Mouse (Mus musculus) lung, embryonic 16.5 days (tissue): ENCODE results near the gene F11r. TPM values are rescaled to one million over a fixed set of nuclear protein-coding genes. Genes with fewer than 3 reads are reported as not detected.
A peak's percentile ranks its signal among the peaks of the same experiment; 100 is the strongest.

Experiments used
- ATAC-seq: fragments of 200-750 bp; cut with Nextera tagmentation; 2 replicates; pipeline ENCODE4 v1.8.0; 2017; ENCODE audit warnings: low read depth, mild to moderate bottlenecking, moderate library complexity
- H3K27ac ChIP-seq: fragments of 300-500 bp; sonication (generic); 2 replicates; pipeline ENCODE4 v1.5.1; 2014; ENCODE audit warnings: mild to moderate bottlenecking, control low read depth, low read length
- H3K27me3 ChIP-seq: fragments of 300-500 bp; sonication (generic); 2 replicates; pipeline ENCODE4 v1.6.1; 2014; ENCODE audit warnings: low read depth, low read length, mixed read lengths; ENCODE audit not compliant: control insufficient read depth, insufficient read depth
- H3K36me3 ChIP-seq: fragments of 300-500 bp; sonication (generic); 2 replicates; pipeline ENCODE4 v1.6.1; 2014; ENCODE audit warnings: low read length; ENCODE audit not compliant: control insufficient read depth, insufficient read depth
- H3K4me1 ChIP-seq: fragments of 300-500 bp; sonication (generic); replicated peaks from 2 replicates; pipeline ENCODE4 v1.6.1; 2014; ENCODE audit warnings: low read length, mixed read lengths; ENCODE audit not compliant: control insufficient read depth, insufficient read depth
- H3K4me2 ChIP-seq: fragments of 300-500 bp; sonication (generic); 2 replicates; pipeline ENCODE4 v1.6.1; 2014; ENCODE audit warnings: low read depth, low read length, control low read depth
- H3K4me3 ChIP-seq: fragments of 300-500 bp; sonication (generic); 2 replicates; pipeline ENCODE4 v1.5.1; 2014; ENCODE audit warnings: mild to moderate bottlenecking, low read length, control low read depth
- H3K9ac ChIP-seq: fragments of 300-500 bp; sonication (generic); 2 replicates; pipeline ENCODE4 v1.6.1; 2014; ENCODE audit warnings: low read length, control low read depth
- H3K9me3 ChIP-seq: fragments of 300-500 bp; sonication (generic); 2 replicates; pipeline ENCODE4 v1.6.1; 2016; ENCODE audit warnings: low read length; ENCODE audit not compliant: control insufficient read depth
- WGBS: fragments of 180-500 bp; shearing (Covaris S2); extraction: QIAGEN DNeasy Blood & Tissue Kit; methylation state at CpG from one replicate; pipeline ENCODE4 v1.1.7; 2014; 5-methylcytosine and 5-hydroxymethylcytosine counted together
- polyA plus RNA-seq: library from polyadenylated mRNA; unstranded; fragments of >200 nt; fragmentation: Nextera tagmentation; extraction: Ambion mirVana; gene quantifications from 2 replicates; pipeline ENCODE4 v1.2.1, GENCODE M21; 2015

The F11r gene
- polyA plus RNA-seq, 1 experiment from 2014 or later = 134 TPM

GRCm38 (mm10) chr1:171445050-171445449, 7.7 kb downstream of the F11r start:
- Histone ChIP-seq H3K9me3 (no peaks in the 10 kb centered on the region; the same call in 1 of the 2 replicates), H3K9ac (no peak overlapping the region), H3K4me2 (no peak overlapping the region), H3K27me3 (no peaks in the 10 kb centered on the region), H3K4me3 (no peak overlapping the region), H3K4me1 (peaks cover 35% of the 10 kb centered on the region), H3K27ac (no peak overlapping the region), H3K36me3 (no peaks in the 10 kb centered on the region)
- 65% methylated on average over 5 of the region's 5 CpGs for WGBS
- ATAC-seq = no peak

GRCm38 (mm10) chr1:171446854-171447253, 9.5 kb downstream of the F11r start:
- H3K9me3 ChIP-seq = no peaks in the 10 kb centered on the region; the same call in 1 of the 2 replicates
- ATAC-seq = no peak
- 29% methylated on average over 7 of the region's 7 CpGs for WGBS
- no peak overlapping the region for H3K4me2 ChIP-seq
- no peak overlapping the region for H3K4me3 ChIP-seq
- H3K27me3 ChIP-seq = no peaks in the 10 kb centered on the region
- H3K4me1 ChIP-seq = peaks cover 20% of the 10 kb centered on the region
- 0 out of 2 replicates have a peak overlapping the region, but pooled peaks have one; percentile 25 for H3K27ac ChIP-seq
- H3K36me3 ChIP-seq = no peaks in the 10 kb centered on the region
- H3K9ac ChIP-seq = no peak overlapping the region

GRCm38 (mm10) chr1:171447692-171448091, 10.4 kb downstream of the F11r start:
- WGBS = 12% methylated on average over 10 of the region's 10 CpGs
- Histone ChIP-seq H3K4me1 (peaks cover 17% of the 10 kb centered on the region), H3K27me3 (no peaks in the 10 kb centered on the region), H3K4me3 (no peak overlapping the region), H3K27ac (no peak overlapping the region), H3K9me3 (no peaks in the 10 kb centered on the region; the same call in 1 of the 2 replicates), H3K4me2 (peak overlapping the region; percentile 26), H3K36me3 (no peaks in the 10 kb centered on the region), H3K9ac (no peak overlapping the region)
- no peak for ATAC-seq

- H3K36me3 ChIP-seq = no peaks in the 10 kb centered on the region
- WGBS = 68% methylated on average over 11 of the region's 11 CpGs
- no peak for ATAC-seq
- H3K9me3 ChIP-seq = no peaks in the 10 kb centered on the region; the same call in 1 of the 2 replicates
- H3K4me3 ChIP-seq = no peak overlapping the region
- H3K27ac ChIP-seq = no peak overlapping the region
- no peaks in the 10 kb centered on the region for H3K27me3 ChIP-seq
- no peak overlapping the region for H3K4me2 ChIP-seq
- no peak overlapping the region for H3K9ac ChIP-seq
- peaks cover 13% of the 10 kb centered on the region for H3K4me1 ChIP-seq
Measured at GRCm38 (mm10) chr1:171450062-171450461, 12.7 kb downstream of the F11r start.

GRCm38 (mm10) chr1:171451001-171451400, 13.7 kb downstream of the F11r start:
- no peak overlapping the region for H3K27ac ChIP-seq
- no peaks in the 10 kb centered on the region for H3K27me3 ChIP-seq
- WGBS = 60% methylated on average over 10 of the region's 10 CpGs
- H3K4me1 ChIP-seq = peaks cover 13% of the 10 kb centered on the region
- H3K4me2 ChIP-seq = no peak overlapping the region
- no peaks in the 10 kb centered on the region for H3K36me3 ChIP-seq
- ATAC-seq = peak; percentile 16; the same call in 1 of the 2 replicates
- H3K4me3 ChIP-seq = no peak overlapping the region
- H3K9ac ChIP-seq = no peak overlapping the region
- no peaks in the 10 kb centered on the region; the same call in 1 of the 2 replicates for H3K9me3 ChIP-seq

- Histone ChIP-seq H3K27me3 (no peaks in the 10 kb centered on the region), H3K9me3 (no peaks in the 10 kb centered on the region), H3K4me3 (no peak overlapping the region), H3K9ac (no peak overlapping the region), H3K4me2 (no peak overlapping the region), H3K4me1 (peaks cover 5% of the 10 kb centered on the region), H3K36me3 (no peaks in the 10 kb centered on the region), H3K27ac (no peak overlapping the region)
- 44% methylated on average over 5 of the region's 5 CpGs for WGBS
- ATAC-seq = no peak
Measured at GRCm38 (mm10) chr1:171452522-171452921, 15.2 kb downstream of the F11r start.

GRCm38 (mm10) chr1:171452923-171453322, 15.6 kb downstream of the F11r start:
- peaks cover 1% of the 10 kb centered on the region for H3K4me1 ChIP-seq
- H3K27ac ChIP-seq = no peak overlapping the region
- WGBS = 76% methylated on average over 5 of the region's 5 CpGs
- H3K36me3 ChIP-seq = no peaks in the 10 kb centered on the region
- ATAC-seq = no peak
- H3K9ac ChIP-seq = no peak overlapping the region
- H3K27me3 ChIP-seq = no peaks in the 10 kb centered on the region
- no peak overlapping the region for H3K4me2 ChIP-seq
- H3K9me3 ChIP-seq = no peaks in the 10 kb centered on the region
- H3K4me3 ChIP-seq = no peak overlapping the region

- WGBS = 73% methylated on average over 6 of the region's 6 CpGs
- ATAC-seq = no peak
- Histone ChIP-seq H3K36me3 (no peaks in the 10 kb centered on the region), H3K4me1 (no peaks in the 10 kb centered on the region), H3K4me3 (no peak overlapping the region), H3K9me3 (no peaks in the 10 kb centered on the region), H3K27ac (no peak overlapping the region), H3K27me3 (no peaks in the 10 kb centered on the region), H3K9ac (no peak overlapping the region), H3K4me2 (no peak overlapping the region)
Measured at GRCm38 (mm10) chr1:171454926-171455325, 17.6 kb downstream of the F11r start.

- Histone ChIP-seq H3K4me1 (no peaks in the 10 kb centered on the region), H3K4me3 (no peak overlapping the region), H3K27ac (no peak overlapping the region), H3K27me3 (no peaks in the 10 kb centered on the region), H3K36me3 (peaks cover 14% of the 10 kb centered on the region), H3K4me2 (no peak overlapping the region), H3K9me3 (no peaks in the 10 kb centered on the region), H3K9ac (no peak overlapping the region)
- ATAC-seq = no peak
- WGBS = 100% methylated on average over 1 of the region's 1 CpGs
Measured at GRCm38 (mm10) chr1:171457568-171457967, 20.2 kb downstream of the F11r start.

- no peak for ATAC-seq
- no peak overlapping the region for H3K4me2 ChIP-seq
- WGBS = 43% methylated on average over 5 of the region's 5 CpGs
- no peaks in the 10 kb centered on the region; the same call in 1 of the 2 replicates for H3K4me1 ChIP-seq
- no peaks in the 10 kb centered on the region for H3K27me3 ChIP-seq
- H3K36me3 ChIP-seq = peaks cover 25% of the 10 kb centered on the region
- H3K27ac ChIP-seq = no peak overlapping the region
- H3K9me3 ChIP-seq = no peaks in the 10 kb centered on the region
- no peak overlapping the region for H3K9ac ChIP-seq
- no peak overlapping the region for H3K4me3 ChIP-seq
Measured at GRCm38 (mm10) chr1:171459791-171460190, 22.5 kb downstream of the F11r start.
